ENCODE assay signal across 28 mouse cellular contexts in genomic region chr19:21886166-21886657, GRCm38 (mm10).
A peak's percentile ranks its signal among the peaks of the same experiment; 100 is the strongest.
DNase-seq lines count a peak whose midpoint lies in the region; ATAC-seq and TF ChIP-seq lines count a peak whose summit lies in the region.
"Had no signal": no experiment of that assay in that cellular context is flagged by ENCODE, and none has a peak within 500 bp of the region (broad histone marks: within the 10 kb centered on the region; RNA-seq: fewer than 3 reads in every experiment).

No protein-coding gene starts in this region.

- H3K27me3 ChIP-seq in heart, embryonic 12.5 days (replicated peaks): no peaks in the 10 kb centered on the region
- H3K27me3 ChIP-seq in heart, adult 2 months (ENCODE audit: control insufficient read depth, insufficient read depth, low read length): no peaks in the 10 kb centered on the region
- H3K27me3 ChIP-seq in heart, postnatal 0 days (ENCODE audit: control insufficient read depth, insufficient read depth, low read length): no peaks in the 10 kb centered on the region
- no peaks in the 10 kb centered on the region for H3K27me3 ChIP-seq in lung, postnatal 0 days (replicated peaks; ENCODE audit: insufficient read depth, low read length)
- H3K27me3 ChIP-seq: CH12.LX; embryonic facial prominence, embryonic 15.5 days; forebrain, embryonic 12.5 days; midbrain, embryonic 15.5 days; neural tube, embryonic 15.5 days had no signal

- H3K79me2 ChIP-seq in heart, adult 2 months (replicated peaks; ENCODE audit: control insufficient read depth, insufficient read depth, low read length): no peaks in the 10 kb centered on the region

- 18% methylated on average over 4 of the region's 4 CpGs for WGBS in heart, embryonic 12.5 days
- 37% methylated on average over 4 of the region's 4 CpGs for WGBS in heart, adult 2 months
- WGBS in heart, postnatal 0 days: 19% methylated on average over 4 of the region's 4 CpGs
- 39% methylated on average over 4 of the region's 4 CpGs for WGBS in lung, postnatal 0 days

- no peak overlapping the region for H3K4me2 ChIP-seq in heart, embryonic 12.5 days
- H3K4me2 ChIP-seq in heart, postnatal 0 days (ENCODE audit: low read depth, low read length): no peak overlapping the region
- H3K4me2 ChIP-seq in lung, postnatal 0 days (replicated peaks; ENCODE audit: low read depth, low read length): no peak overlapping the region
- H3K4me2 ChIP-seq: embryonic facial prominence, embryonic 15.5 days; forebrain, embryonic 12.5 days; hindbrain, embryonic 13.5 days; midbrain, embryonic 15.5 days; neural tube, embryonic 15.5 days had no signal

- DNase-seq in heart, adult 2 months: no peak
- DNase-seq in heart, postnatal 0 days (ENCODE audit: low spot score): no peak
- DNase-seq in heart, postnatal 36 days: no peak
- DNase-seq in lung, postnatal 0 days (ENCODE audit: low spot score): peak; percentile 53
- no peak for DNase-seq in lung, postnatal 10 days
- DNase-seq in left cerebral cortex, postnatal 25 days (ENCODE audit: low spot score in 2 of 2): no peak
- DNase-seq: adrenal gland, adult 8-10 months; cerebellum, adult 2 months; cerebellum, postnatal 14 days; forebrain, postnatal 0 days; gastrocnemius, postnatal 10 days; kidney, adult 8-10 months; kidney, postnatal 4 days; left cerebral cortex, postnatal 4 days; retina, postnatal 1 day; right cerebral cortex, postnatal 14 days; thymus, postnatal 4 days had no signal

- TF ChIP-seq EP300 in heart, adult 2 months (IDR thresholded peaks at IDR 0.05; ENCODE audit: insufficient read depth, low read depth, low read length): no peak
- no peak for TF ChIP-seq EP300 in heart, postnatal 0 days (IDR thresholded peaks at IDR 0.05; ENCODE audit: low read depth)
- peak; percentile 88 for TF ChIP-seq EP300 in lung, postnatal 0 days (IDR thresholded peaks at IDR 0.05)

- H3K9ac ChIP-seq in heart, embryonic 12.5 days: no peak overlapping the region
- H3K9ac ChIP-seq in heart, adult 2 months (ENCODE audit: low read depth, low read length): no peak overlapping the region
- H3K9ac ChIP-seq in heart, postnatal 0 days (replicated peaks; ENCODE audit: low read depth, low read length): no peak overlapping the region
- no peak overlapping the region for H3K9ac ChIP-seq in lung, postnatal 0 days (replicated peaks; ENCODE audit: low read depth)
- H3K9ac ChIP-seq: embryonic facial prominence, embryonic 15.5 days; forebrain, embryonic 12.5 days; forebrain, postnatal 0 days; hindbrain, embryonic 13.5 days; midbrain, embryonic 15.5 days; neural tube, embryonic 15.5 days had no signal

- 0 out of 2 replicates have a peak, but pooled peaks cover 2% of the 10 kb centered on the region for H3K9me3 ChIP-seq in heart, embryonic 12.5 days (replicated peaks)
- H3K9me3 ChIP-seq in heart, postnatal 0 days (replicated peaks; ENCODE audit: control insufficient read depth, low read length): no peaks in the 10 kb centered on the region
- H3K9me3 ChIP-seq in lung, postnatal 0 days (ENCODE audit: low read length): no peaks in the 10 kb centered on the region
- H3K9me3 ChIP-seq: embryonic facial prominence, embryonic 10.5 days; embryonic facial prominence, embryonic 15.5 days; forebrain, embryonic 12.5 days; hindbrain, embryonic 13.5 days; midbrain, embryonic 10.5 days; midbrain, embryonic 15.5 days; neural tube, embryonic 15.5 days had no signal

- TF ChIP-seq CTCF in heart, adult 2 months (IDR thresholded peaks at IDR 0.05): no peak
- TF ChIP-seq CTCF in heart, postnatal 0 days (IDR thresholded peaks at IDR 0.05; ENCODE audit: low read depth): no peak
- TF ChIP-seq CTCF in lung, postnatal 0 days (IDR thresholded peaks at IDR 0.05): no peak

- peaks cover 42% of the 10 kb centered on the region for H3K4me1 ChIP-seq in heart, embryonic 12.5 days (replicated peaks)
- H3K4me1 ChIP-seq in heart, adult 2 months (ENCODE audit: control insufficient read depth, insufficient read depth, low read length): peaks cover 11% of the 10 kb centered on the region
- H3K4me1 ChIP-seq in heart, postnatal 0 days (ENCODE audit: control insufficient read depth, insufficient read depth): peaks cover 30% of the 10 kb centered on the region
- H3K4me1 ChIP-seq in lung, postnatal 0 days (ENCODE audit: insufficient read depth, low read depth, low read length): peaks cover 8% of the 10 kb centered on the region; the same call in 1 of the 2 replicates
- H3K4me1 ChIP-seq: midbrain, embryonic 15.5 days; neural tube, embryonic 15.5 days had no signal

- no peaks in the 10 kb centered on the region for H3K36me3 ChIP-seq in heart, embryonic 12.5 days
- H3K36me3 ChIP-seq in heart, adult 2 months (ENCODE audit: control insufficient read depth, insufficient read depth, low read length): peaks cover 15% of the 10 kb centered on the region; the same call in 1 of the 2 replicates
- H3K36me3 ChIP-seq in heart, postnatal 0 days (replicated peaks; ENCODE audit: control insufficient read depth, insufficient read depth, low read length): no peaks in the 10 kb centered on the region
- no peaks in the 10 kb centered on the region for H3K36me3 ChIP-seq in lung, postnatal 0 days (ENCODE audit: insufficient read depth, low read length)
- H3K36me3 ChIP-seq: embryonic facial prominence, embryonic 10.5 days; embryonic facial prominence, embryonic 15.5 days; forebrain, embryonic 12.5 days; hindbrain, embryonic 13.5 days; midbrain, embryonic 10.5 days; midbrain, embryonic 15.5 days; neural tube, embryonic 15.5 days had no signal

- no peak overlapping the region for H3K4me3 ChIP-seq in heart, embryonic 12.5 days
- no peak overlapping the region for H3K4me3 ChIP-seq in heart, adult 2 months
- no peak overlapping the region for H3K4me3 ChIP-seq in heart, postnatal 0 days (ENCODE audit: low read depth, low read length)
- H3K4me3 ChIP-seq in lung, postnatal 0 days (ENCODE audit: low read depth, low read length): no peak overlapping the region
- H3K4me3 ChIP-seq: embryonic facial prominence, embryonic 10.5 days; embryonic facial prominence, embryonic 15.5 days; forebrain, embryonic 12.5 days; hindbrain, embryonic 13.5 days; midbrain, embryonic 10.5 days; midbrain, embryonic 15.5 days; neural tube, embryonic 15.5 days had no signal

- peak; percentile 54 for ATAC-seq in heart, embryonic 12.5 days (ENCODE audit: insufficient number of reproducible peaks, low FRiP score)
- no peak for ATAC-seq in heart, postnatal 0 days (ENCODE audit: insufficient read depth, low read depth)
- ATAC-seq in lung, postnatal 0 days: peak; percentile 29; the same call in 1 of the 2 replicates
- ATAC-seq: forebrain, postnatal 0 days; intestine, embryonic 16.5 days; midbrain, embryonic 15.5 days had no signal

- intact Hi-C loops in heart, adult 2 months (cut with DNase I): no loop called here
- intact Hi-C loops in heart, postnatal 36 days (cut with DNase I): no loop called here
- intact Hi-C loops in left cerebral cortex, postnatal 25 days (cut with DNase I): no loop called here

- H3K27ac ChIP-seq in heart, embryonic 12.5 days (ENCODE audit: poor library complexity, severe bottlenecking): peak overlapping the region; percentile 40; the same call in 1 of the 2 replicates
- no peak overlapping the region for H3K27ac ChIP-seq in heart, adult 2 months
- H3K27ac ChIP-seq in heart, postnatal 0 days (ENCODE audit: low read depth): peak overlapping the region; percentile 33; the same call in 1 of the 2 replicates
- no peak overlapping the region for H3K27ac ChIP-seq in lung, postnatal 0 days (ENCODE audit: low read length)
- H3K27ac ChIP-seq: embryonic facial prominence, embryonic 10.5 days; embryonic facial prominence, embryonic 15.5 days; forebrain, embryonic 12.5 days; hindbrain, embryonic 13.5 days; kidney, postnatal 0 days; midbrain, embryonic 10.5 days; midbrain, embryonic 15.5 days; neural tube, embryonic 15.5 days had no signal

- no peak for TF ChIP-seq POLR2A in heart, adult 2 months (IDR thresholded peaks at IDR 0.05; ENCODE audit: insufficient read depth, low read depth, low read length)

Comparison
In these comparisons a context has a peak if more than half of its experiments do, and no peak if none do; other contexts are left out.
1. H3K27ac ChIP-seq: peak in heart, embryonic 12.5 days (single experiment) and heart, postnatal 0 days (single experiment); none in heart, adult 2 months (single experiment) and lung, postnatal 0 days (single experiment).